Mouse (Mus musculus) G1E-ER4 (cell line): ENCODE results near the gene Tspan13. TPM values are rescaled to one million over a fixed set of nuclear protein-coding genes. Genes with fewer than 3 reads are reported as not detected.

Experiments used
- GATA1 ChIP-seq: IDR thresholded peaks from one replicate; pipeline ENCODE4 v1.8.0; 2012; ENCODE audit warnings: low read length, inconsistent platforms
- polyA plus RNA-seq: library from polyadenylated mRNA; stranded (reverse); fragments of >175 nt; gene quantifications from 2 replicates; pipeline ENCODE4 v1.2.3, GENCODE M21; 2012

Tspan13 gene
- polyA plus RNA-seq, 1 experiment: not detected

DNA sequence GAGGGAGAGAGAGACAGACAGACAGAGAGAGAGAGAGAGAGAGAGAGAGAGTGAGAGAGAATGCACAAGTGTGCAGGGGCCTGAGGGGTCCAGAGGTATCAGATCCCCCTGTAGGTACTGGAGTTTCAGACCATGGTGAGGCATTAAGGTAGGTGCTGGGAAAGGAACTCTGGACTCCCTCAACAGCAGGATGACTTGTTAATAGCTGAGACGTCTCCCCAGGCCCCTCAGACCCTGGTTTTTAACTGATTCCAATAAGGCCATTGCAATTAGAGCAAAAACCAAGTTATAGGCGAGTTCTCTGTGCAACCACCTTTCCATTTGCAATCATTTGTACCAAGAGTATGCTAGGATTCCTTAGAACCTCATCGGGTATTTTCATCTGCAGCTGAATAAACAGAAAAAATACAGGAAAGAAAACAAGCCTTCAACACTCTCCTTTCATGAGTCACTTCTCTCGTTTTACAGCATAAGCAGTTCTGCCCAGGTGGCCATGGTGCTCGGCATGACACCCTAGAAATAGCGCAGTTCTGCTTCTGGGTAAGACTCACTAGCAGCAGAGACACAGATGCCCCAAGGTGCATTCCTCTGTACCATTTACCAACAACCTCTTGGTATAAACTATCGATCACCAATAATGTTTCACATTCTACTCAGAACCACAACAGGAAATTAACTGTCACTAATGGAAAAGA, 28.9 kb downstream of the Tspan13 start:
- no peak for TF ChIP-seq GATA1

DNA sequence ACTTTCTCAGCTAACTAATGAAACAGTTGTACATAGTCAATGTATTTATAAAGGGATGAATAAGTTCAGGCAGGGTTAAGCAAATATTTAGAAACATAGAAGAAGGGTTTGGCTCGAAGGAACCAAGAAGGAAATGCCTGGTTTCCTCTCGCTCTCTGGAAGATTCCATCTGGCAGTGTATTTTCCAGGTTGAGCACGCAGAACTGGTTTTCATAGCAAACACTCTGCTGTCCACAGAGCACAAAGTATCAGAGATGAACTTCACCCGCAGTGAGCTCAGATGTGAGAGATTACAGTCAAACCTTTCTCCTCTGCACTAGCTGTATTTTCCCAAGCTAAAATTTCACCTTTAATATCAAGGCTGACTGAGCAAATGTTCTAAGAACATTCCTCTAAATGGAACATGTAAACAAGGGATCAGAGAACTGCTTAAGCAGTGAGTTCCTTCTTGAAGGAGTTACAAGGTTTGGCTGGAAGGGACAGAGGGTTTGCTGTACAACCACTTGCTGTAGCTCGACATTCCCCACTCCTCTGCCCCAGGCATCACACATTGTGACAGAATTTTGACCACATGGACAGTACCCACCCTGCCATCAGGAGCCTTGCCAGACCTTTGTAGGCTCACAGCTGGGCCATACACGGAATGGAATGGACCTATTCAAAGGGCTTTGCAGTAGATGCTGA, 33.8 kb downstream of the Tspan13 start:
- TF ChIP-seq GATA1: no peak

DNA sequence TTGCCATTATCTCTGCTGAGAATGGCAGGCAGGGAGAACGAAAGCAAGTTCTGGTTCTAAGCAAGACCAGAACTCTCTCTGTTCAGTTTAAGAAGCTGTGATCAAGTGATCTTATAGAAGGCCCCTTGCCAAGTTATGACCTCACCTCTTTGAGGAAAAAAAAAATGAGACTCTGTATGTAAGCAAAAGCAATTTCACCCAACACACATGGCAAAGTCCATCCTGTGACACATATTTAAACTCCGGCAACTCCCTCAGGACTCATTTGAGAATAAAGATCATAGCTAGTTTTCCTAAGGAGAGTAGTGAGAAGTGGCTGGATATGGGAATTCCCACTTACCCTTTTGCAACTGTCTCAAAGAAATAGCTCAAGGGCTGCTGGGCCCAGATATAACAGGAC, 34.7 kb downstream of the Tspan13 start:
- no peak for TF ChIP-seq GATA1

- no peak for TF ChIP-seq GATA1
Measured at GRCm38 (mm10) chr12:36004714-36005113, 37.6 kb downstream of the Tspan13 start.

DNA sequence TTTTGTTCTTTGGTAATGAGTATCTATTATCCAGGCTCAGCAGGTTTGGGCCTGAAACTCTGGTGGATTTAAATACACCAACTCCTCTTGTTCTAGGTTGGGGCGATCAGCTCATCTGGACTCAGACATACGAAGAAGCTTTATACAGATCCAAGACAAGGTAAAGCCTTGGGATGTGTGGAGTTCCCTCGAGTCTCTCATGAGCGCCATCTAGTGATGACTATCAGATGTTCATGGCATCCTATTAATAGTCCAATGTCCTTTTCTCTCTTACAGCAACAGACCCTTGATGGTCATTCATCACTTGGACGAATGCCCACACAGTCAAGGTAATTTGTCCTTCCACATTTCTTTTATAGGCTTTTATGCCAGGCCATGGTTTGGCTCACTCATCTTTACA, 46.5 kb downstream of the Tspan13 start:
- TF ChIP-seq GATA1: no peak

GRCm38 (mm10) chr12:35994098-35994497, 48.2 kb downstream of the Tspan13 start:
- TF ChIP-seq GATA1: no peak

DNA sequence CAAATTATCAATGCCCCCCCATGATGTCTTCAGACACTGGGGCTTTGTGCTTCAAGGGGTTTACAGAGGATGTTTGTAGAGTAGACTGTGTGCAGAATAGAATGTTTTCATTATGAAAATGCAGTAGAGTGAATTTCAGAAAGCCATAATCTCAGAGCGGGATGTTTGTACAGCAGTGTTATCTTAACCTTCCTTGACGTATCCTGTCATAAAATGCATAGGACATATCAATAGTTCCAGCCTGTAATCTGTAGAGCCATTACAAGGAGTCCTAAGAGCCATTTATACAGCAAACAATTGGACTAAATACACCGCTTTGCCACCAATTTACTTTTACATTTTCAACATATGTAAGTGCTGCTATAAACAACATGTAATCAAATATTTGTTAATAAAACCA, 48.7 kb downstream of the Tspan13 start:
- no peak for TF ChIP-seq GATA1

- TF ChIP-seq GATA1: no peak
Measured at GRCm38 (mm10) chr12:35992711-35993110, 49.6 kb downstream of the Tspan13 start, which contains the start of gene Agr2. TSS of gene Agr2 (plus strand) at chr12:35992907.

- TF ChIP-seq GATA1: no peak
Measured at GRCm38 (mm10) chr12:35984743-35985142, 57.6 kb downstream of the Tspan13 start.

GRCm38 (mm10) chr12:35983472-35983871, 58.8 kb downstream of the Tspan13 start:
- no peak for TF ChIP-seq GATA1

DNA sequence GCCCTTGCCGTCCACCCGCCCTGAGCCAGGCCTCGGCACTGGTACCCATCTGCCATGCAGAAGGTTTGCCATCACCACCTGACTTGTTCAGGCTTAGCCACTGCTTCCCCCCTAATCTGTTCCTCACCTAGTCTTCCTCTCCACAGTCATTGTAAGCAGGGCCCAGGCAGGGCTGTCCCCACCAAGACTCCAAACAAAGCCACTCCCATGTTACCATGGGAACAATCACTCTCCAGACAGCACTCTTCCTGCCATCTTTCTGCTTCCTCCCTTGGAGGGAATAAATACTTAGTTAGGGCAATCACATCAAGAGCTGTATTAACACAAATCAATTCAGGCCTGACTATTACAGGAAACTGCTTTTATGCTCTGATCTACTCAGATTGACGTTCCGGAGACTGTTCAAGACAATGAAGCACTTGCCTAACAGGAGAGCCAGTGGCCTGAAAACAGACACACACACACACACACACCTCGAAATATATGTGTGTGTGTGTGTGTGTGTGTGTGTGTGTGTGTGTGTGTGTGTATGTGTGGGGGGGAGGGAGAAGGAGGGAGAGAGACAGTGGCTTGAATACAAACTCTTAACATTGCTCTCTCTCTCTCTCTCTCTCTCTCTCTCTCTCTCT, 60.5 kb downstream of the Tspan13 start:
- no peak for TF ChIP-seq GATA1

- no peak for TF ChIP-seq GATA1
Measured at GRCm38 (mm10) chr12:35979625-35980024, 62.7 kb downstream of the Tspan13 start.

- no peak for TF ChIP-seq GATA1
Measured at GRCm38 (mm10) chr12:35977633-35978246, 64.6 kb downstream of the Tspan13 start.

GRCm38 (mm10) chr12:35975898-35976297, 66.4 kb downstream of the Tspan13 start:
- no peak for TF ChIP-seq GATA1

- TF ChIP-seq GATA1: no peak
Measured at GRCm38 (mm10) chr12:35966768-35967141, 75.5 kb downstream of the Tspan13 start.

DNA sequence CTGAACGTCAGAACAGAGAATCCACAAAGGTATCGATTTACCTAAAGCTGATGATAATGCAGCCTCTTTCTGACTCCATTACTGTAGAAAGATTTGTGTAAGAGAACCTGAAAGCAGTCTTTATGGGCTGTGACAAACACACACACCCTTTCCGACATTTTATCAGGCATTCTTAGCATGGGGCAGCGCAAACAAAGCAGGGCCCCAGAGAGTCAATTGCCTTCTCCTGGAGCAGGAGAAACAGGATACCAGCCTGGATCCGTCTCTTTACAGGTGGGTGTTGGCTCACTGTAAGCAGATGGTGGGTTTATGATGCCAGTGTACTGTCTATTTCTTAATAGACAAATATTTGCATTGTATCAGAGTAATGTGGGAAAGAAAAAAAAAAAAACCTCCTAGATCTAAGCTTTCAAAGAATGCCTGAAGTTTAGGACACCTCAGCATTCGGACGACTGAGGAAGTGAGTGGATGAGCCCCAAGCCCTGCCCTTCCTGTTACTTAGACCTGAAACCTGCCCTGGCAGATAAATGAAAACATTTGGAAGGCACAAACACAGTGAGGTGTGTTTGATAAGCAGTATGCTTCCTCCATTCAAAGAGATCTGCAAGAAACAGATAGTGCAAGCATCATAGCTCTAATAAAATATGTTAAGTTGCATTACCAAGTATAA, 76.1 kb downstream of the Tspan13 start:
- TF ChIP-seq GATA1: peak; percentile 30

Other genes starting within 250 kb of the Tspan13 start
- not detected in 2 replicates for gene Agr3, start 116.9 kb downstream of the Tspan13 start, polyA plus RNA-seq
- gene Agr2, start 49.6 kb downstream of the Tspan13 start, polyA plus RNA-seq: not detected in 2 replicates
- 1.5 and 2.0 TPM in 2 replicates for gene Ankmy2, start 114.6 kb upstream of the Tspan13 start, polyA plus RNA-seq
- 15.0 and 23.4 TPM in 2 replicates for gene Bzw2, start 115.6 kb upstream of the Tspan13 start, polyA plus RNA-seq
- not detected in 2 replicates for gene Lrrc72, start 210.9 kb upstream of the Tspan13 start, polyA plus RNA-seq